Mouse (Mus musculus): ENCODE results near the gene Trmt2a. TPM values are rescaled to one million over a fixed set of nuclear protein-coding genes. Genes with fewer than 3 reads are reported as not detected.
A peak's percentile ranks its signal among the peaks of the same experiment; 100 is the strongest.

Trmt2a gene
- polyA plus RNA-seq, 1 experiment from 2014 or later = 46.7 TPM

DNA sequence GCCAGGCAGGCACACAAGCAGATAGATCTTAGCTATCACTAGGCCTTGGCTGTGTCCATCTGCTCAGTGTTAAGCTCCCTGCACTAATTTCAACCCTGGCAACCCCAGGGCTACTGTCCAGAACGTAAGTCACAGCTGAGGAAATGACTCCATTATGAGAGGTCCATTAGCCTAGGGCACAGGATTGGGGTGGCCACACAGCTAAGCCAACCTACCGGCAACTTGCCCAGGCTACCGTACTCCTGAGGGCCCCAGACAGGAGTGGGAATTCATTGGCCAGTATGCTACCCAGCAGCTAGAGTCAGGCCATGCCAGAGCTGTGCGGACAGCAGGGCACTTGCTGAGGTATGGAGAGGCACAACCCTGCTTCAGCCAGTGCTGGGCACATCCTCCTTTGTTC lies 19.6 kb upstream of the Trmt2a start:
- Histone ChIP-seq H3K27me3 (ENCODE audit: control insufficient read depth, insufficient read depth, low read depth, low read length) (peaks cover under 1% of the 10 kb centered on the region), H3K4me1 (ENCODE audit: control insufficient read depth, low read depth, low read length) (peaks cover 6% of the 10 kb centered on the region), H3K4me2 (ENCODE audit: low read depth, low read length) (no peak overlapping the region), H3K9me3 (replicated peaks; ENCODE audit: control insufficient read depth, low read length) (no peaks in the 10 kb centered on the region), H3K27ac (ENCODE audit: low read length) (no peak overlapping the region), H3K4me3 (ENCODE audit: low read depth, low read length) (no peak overlapping the region), H3K36me3 (ENCODE audit: control insufficient read depth, insufficient read depth) (no peaks in the 10 kb centered on the region), H3K9ac (ENCODE audit: low read depth, low read length) (no peak overlapping the region)
- no peak for ATAC-seq (ENCODE audit: low read depth)
- 77% methylated on average over 4 of the region's 4 CpGs for WGBS (ENCODE audit: insufficient replicate concordance)

DNA sequence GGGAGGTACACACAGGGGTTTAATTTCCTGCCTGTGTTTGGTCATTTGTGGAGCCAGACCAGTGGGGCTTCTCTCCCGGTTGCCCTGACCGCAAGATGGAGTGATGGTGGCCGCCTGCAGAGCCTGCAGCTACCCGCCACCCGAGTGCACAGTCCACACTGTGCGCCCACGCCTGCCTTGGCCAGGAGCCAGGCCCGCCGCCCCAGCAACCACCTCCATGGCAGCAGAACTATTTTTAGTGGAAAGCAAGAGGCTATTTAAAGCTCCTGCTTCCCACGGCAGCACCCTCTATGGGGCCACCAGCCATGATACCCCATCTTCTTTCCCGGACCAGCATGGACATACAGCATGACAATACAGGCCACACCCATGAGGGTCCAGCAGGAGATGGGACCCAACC lies 18.9 kb upstream of the Trmt2a start:
- peak; percentile 55 for ATAC-seq (ENCODE audit: low read depth)
- Histone ChIP-seq H3K27ac (ENCODE audit: low read length) (no peak overlapping the region), H3K4me3 (ENCODE audit: low read depth, low read length) (no peak overlapping the region), H3K4me1 (ENCODE audit: control insufficient read depth, low read depth, low read length) (peaks cover 6% of the 10 kb centered on the region), H3K9ac (ENCODE audit: low read depth, low read length) (no peak overlapping the region), H3K4me2 (ENCODE audit: low read depth, low read length) (no peak overlapping the region), H3K27me3 (ENCODE audit: control insufficient read depth, insufficient read depth, low read depth, low read length) (peaks cover 8% of the 10 kb centered on the region), H3K36me3 (ENCODE audit: control insufficient read depth, insufficient read depth) (no peaks in the 10 kb centered on the region), H3K9me3 (replicated peaks; ENCODE audit: control insufficient read depth, low read length) (no peaks in the 10 kb centered on the region)
- 50% methylated on average over 11 of the region's 11 CpGs for WGBS (ENCODE audit: insufficient replicate concordance)

DNA sequence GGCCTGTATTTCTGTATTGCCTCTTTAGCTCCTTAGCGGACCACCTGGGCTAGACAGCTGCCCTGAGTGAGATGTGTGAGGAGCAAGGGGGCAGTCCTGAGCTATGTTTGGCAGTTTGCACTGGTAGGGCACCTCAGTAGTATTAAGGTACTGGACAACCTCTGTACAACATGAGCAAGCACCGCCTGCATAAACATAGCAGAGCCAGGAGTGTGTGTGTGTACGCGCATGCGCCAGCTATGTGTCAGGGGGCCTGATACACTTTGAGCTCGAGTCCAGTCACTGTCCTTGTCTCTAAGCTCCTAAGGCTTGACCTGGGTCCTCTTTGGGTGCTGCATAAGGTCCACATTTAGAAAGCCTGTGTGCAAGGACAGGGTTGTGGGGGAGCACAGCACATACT lies 17.9 kb upstream of the Trmt2a start:
- H3K4me2 ChIP-seq (ENCODE audit: low read depth, low read length) = no peak overlapping the region
- 74% methylated on average over 6 of the region's 6 CpGs for WGBS (ENCODE audit: insufficient replicate concordance)
- no peaks in the 10 kb centered on the region for H3K9me3 ChIP-seq (replicated peaks; ENCODE audit: control insufficient read depth, low read length)
- no peak for ATAC-seq (ENCODE audit: low read depth)
- H3K27me3 ChIP-seq (ENCODE audit: control insufficient read depth, insufficient read depth, low read depth, low read length) = peaks cover 18% of the 10 kb centered on the region
- H3K9ac ChIP-seq (ENCODE audit: low read depth, low read length) = no peak overlapping the region
- peaks cover 8% of the 10 kb centered on the region for H3K4me1 ChIP-seq (ENCODE audit: control insufficient read depth, low read depth, low read length)
- H3K27ac ChIP-seq (ENCODE audit: low read length) = no peak overlapping the region
- no peak overlapping the region for H3K4me3 ChIP-seq (ENCODE audit: low read depth, low read length)
- no peaks in the 10 kb centered on the region for H3K36me3 ChIP-seq (ENCODE audit: control insufficient read depth, insufficient read depth)

DNA sequence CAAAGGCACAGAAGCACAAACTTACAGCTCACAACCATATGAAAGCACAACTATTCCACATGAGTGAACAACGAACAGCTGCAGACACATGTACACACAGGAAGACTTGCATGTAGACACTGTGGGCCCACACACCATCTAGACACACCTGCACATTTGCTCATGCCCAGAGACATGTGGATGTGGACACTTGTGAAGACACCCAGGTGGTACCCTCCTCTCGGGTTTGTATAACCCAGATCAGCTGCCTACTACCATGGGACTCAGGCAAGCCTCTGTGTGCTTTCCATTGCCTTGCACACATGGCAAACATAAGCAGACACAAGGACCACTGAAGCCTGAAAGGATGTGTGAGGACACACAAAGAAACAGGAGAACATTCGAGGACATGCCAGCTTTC lies 17.4 kb upstream of the Trmt2a start:
- Histone ChIP-seq H3K9ac (ENCODE audit: low read depth, low read length) (no peak overlapping the region), H3K27ac (ENCODE audit: low read length) (no peak overlapping the region), H3K9me3 (replicated peaks; ENCODE audit: control insufficient read depth, low read length) (no peaks in the 10 kb centered on the region), H3K4me3 (ENCODE audit: low read depth, low read length) (no peak overlapping the region), H3K27me3 (ENCODE audit: control insufficient read depth, insufficient read depth, low read depth, low read length) (peaks cover 23% of the 10 kb centered on the region), H3K36me3 (ENCODE audit: control insufficient read depth, insufficient read depth) (no peaks in the 10 kb centered on the region), H3K4me1 (ENCODE audit: control insufficient read depth, low read depth, low read length) (peaks cover 10% of the 10 kb centered on the region), H3K4me2 (ENCODE audit: low read depth, low read length) (no peak overlapping the region)
- WGBS (ENCODE audit: insufficient replicate concordance) = 54% methylated on average over 3 of the region's 3 CpGs
- ATAC-seq (ENCODE audit: low read depth) = no peak

DNA sequence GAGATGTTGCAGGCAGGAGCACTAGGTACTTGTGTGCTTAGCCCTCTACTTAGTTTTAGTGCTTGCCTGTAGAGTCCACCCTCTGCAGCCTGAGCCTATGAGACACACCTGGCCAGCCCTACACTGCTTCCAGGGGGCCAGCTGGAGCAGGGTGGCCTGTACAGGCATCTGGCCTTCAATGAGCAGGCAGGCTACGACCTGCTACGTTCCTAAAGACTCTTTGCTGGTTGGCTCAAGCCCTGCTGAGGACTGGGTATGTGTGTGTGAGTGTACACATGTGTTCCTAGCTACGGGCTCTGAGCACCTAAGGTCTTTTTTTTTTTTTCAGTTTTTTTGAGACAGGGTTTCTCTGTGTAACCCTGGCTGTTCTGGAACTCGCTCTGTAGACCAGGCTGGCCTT lies 17.0 kb upstream of the Trmt2a start:
- no peak overlapping the region for H3K9ac ChIP-seq (ENCODE audit: low read depth, low read length)
- no peaks in the 10 kb centered on the region for H3K36me3 ChIP-seq (ENCODE audit: control insufficient read depth, insufficient read depth)
- H3K4me1 ChIP-seq (ENCODE audit: control insufficient read depth, low read depth, low read length) = peaks cover 10% of the 10 kb centered on the region
- H3K4me2 ChIP-seq (ENCODE audit: low read depth, low read length) = no peak overlapping the region
- 73% methylated on average over 4 of the region's 4 CpGs for WGBS (ENCODE audit: insufficient replicate concordance)
- peaks cover 25% of the 10 kb centered on the region for H3K27me3 ChIP-seq (ENCODE audit: control insufficient read depth, insufficient read depth, low read depth, low read length)
- no peak for ATAC-seq (ENCODE audit: low read depth)
- no peak overlapping the region for H3K27ac ChIP-seq (ENCODE audit: low read length)
- no peaks in the 10 kb centered on the region for H3K9me3 ChIP-seq (replicated peaks; ENCODE audit: control insufficient read depth, low read length)
- no peak overlapping the region for H3K4me3 ChIP-seq (ENCODE audit: low read depth, low read length)

DNA sequence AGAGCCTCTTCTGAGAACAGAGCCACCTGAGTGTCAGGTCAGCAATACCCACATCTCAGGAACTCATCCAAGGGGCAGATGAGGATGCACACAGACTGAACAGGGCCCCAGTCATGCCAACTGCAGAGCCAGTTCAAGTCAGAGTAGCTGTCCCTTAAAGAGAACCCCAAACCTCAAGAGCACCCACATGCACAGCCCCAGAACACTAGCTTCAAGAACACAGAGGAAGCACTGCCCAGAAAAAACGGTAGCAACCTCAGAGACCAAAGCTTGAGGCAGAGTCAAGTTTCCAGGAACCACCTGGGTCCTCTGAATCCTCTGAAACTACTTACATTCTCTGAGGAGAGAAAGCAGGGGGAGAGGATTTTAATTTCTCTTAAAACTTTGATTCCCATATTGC lies 15.0 kb upstream of the Trmt2a start:
- H3K27ac ChIP-seq (ENCODE audit: low read length) = no peak overlapping the region
- peaks cover 4% of the 10 kb centered on the region; the same call in 1 of the 2 replicates for H3K36me3 ChIP-seq (ENCODE audit: control insufficient read depth, insufficient read depth)
- peaks cover 7% of the 10 kb centered on the region for H3K4me1 ChIP-seq (ENCODE audit: control insufficient read depth, low read depth, low read length)
- WGBS (ENCODE audit: insufficient replicate concordance) = 19% methylated on average over 1 of the region's 1 CpGs
- no peak overlapping the region for H3K9ac ChIP-seq (ENCODE audit: low read depth, low read length)
- no peaks in the 10 kb centered on the region for H3K9me3 ChIP-seq (replicated peaks; ENCODE audit: control insufficient read depth, low read length)
- ATAC-seq (ENCODE audit: low read depth) = no peak
- no peak overlapping the region for H3K4me3 ChIP-seq (ENCODE audit: low read depth, low read length)
- peaks cover 25% of the 10 kb centered on the region for H3K27me3 ChIP-seq (ENCODE audit: control insufficient read depth, insufficient read depth, low read depth, low read length)
- no peak overlapping the region for H3K4me2 ChIP-seq (ENCODE audit: low read depth, low read length)

DNA sequence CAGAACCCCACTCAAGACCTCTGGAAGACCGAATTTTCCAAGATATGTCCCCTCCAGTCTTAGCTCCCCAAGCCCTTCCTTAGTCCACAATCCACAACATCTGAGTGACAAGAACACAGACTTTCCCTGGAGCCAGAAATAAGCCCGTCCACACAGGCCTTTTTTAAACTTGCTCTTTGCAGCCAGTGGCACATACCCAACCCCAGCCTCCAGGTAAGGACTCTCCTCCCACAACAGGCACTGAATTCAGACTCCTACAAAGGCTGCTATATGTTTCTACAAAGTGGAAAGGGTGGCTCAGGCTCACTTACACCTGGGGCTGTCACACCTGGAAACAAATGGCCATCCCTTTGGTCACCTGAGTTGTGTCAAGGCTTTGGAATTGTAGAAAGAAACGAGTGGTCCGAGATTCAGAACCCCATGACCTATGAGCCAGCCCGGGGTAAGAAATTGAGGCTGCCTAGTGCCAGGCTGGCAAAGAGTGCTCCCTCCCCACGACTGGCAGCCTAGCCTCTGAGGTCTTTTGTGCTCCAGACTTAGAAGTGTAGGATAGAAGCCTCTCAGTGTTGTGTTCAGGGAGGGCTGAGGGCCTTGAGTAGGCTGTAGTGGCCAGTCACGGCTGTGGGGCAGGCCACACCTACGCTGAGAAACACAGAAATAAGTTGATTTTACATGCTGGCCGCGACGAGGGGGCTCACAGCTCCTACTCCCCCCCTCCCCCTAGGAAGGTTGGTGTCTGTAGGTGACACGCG lies 14.4 kb upstream of the Trmt2a start:
- Histone ChIP-seq H3K36me3 (ENCODE audit: control insufficient read depth, insufficient read depth) (peaks cover 7% of the 10 kb centered on the region; the same call in 1 of the 2 replicates), H3K4me1 (ENCODE audit: control insufficient read depth, low read depth, low read length) (peaks cover 7% of the 10 kb centered on the region), H3K9ac (ENCODE audit: low read depth, low read length) (peak overlapping the region; percentile 58), H3K4me2 (ENCODE audit: low read depth, low read length) (peak overlapping the region; percentile 70), H3K9me3 (replicated peaks; ENCODE audit: control insufficient read depth, low read length) (no peaks in the 10 kb centered on the region), H3K4me3 (ENCODE audit: low read depth, low read length) (peak overlapping the region; percentile 68), H3K27me3 (ENCODE audit: control insufficient read depth, insufficient read depth, low read depth, low read length) (peaks cover 25% of the 10 kb centered on the region), H3K27ac (ENCODE audit: low read length) (no peak overlapping the region)
- 0 out of 2 replicates have a peak, but pooled peaks have one; percentile 4 for ATAC-seq (ENCODE audit: low read depth)
- WGBS (ENCODE audit: insufficient replicate concordance) = 21% methylated on average over 13 of the region's 13 CpGs

DNA sequence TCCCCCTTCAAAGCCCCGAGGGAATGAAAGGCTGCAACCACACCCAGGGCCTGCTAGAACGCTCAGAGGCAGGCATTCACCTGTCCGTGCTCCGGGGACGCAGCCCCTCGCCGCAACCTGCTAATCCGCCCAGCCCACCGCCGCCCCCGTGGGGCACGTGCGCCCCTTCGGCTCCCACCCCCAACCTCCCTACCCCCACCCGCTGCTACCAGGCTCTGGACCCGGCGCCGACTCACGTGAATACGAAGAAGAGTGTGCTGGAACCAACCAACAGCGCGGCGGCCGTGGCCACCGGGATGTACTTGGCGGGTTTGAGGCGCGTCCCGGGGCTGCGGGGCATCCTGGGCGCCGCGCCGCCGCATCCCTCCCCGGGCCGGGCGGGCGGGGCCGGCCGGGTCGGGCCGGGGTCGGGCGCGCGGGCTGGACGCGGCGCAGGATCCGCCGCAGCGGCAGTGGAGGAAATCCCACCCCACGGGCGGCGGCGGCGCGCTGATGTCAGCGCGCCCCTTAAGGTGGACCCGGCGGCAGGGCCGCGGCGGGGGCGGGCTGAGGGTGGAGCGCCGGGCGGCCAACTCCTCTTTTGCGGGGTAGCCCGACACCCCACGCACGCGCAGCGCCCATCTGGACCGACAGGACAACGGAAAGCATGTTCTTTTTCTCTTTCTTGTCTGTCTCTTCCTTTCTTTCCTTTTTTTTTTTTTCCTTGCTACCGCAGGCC lies 13.6 kb upstream of the Trmt2a start, which contains the start of gene Zdhhc8:
Gene Zdhhc8 (minus strand): TSS at position 466 of the 718 bp plus-strand sequence.
- Histone ChIP-seq H3K4me1 (ENCODE audit: control insufficient read depth, low read depth, low read length) (peaks cover 7% of the 10 kb centered on the region), H3K9me3 (replicated peaks; ENCODE audit: control insufficient read depth, low read length) (no peaks in the 10 kb centered on the region), H3K4me3 (ENCODE audit: low read depth, low read length) (peak within 1 kb of the TSS; percentile 68), H3K4me2 (ENCODE audit: low read depth, low read length) (peak within 1 kb of the TSS; percentile 70), H3K9ac (ENCODE audit: low read depth, low read length) (peak within 1 kb of the TSS; percentile 58), H3K27ac (ENCODE audit: low read length) (0 out of 2 replicates have a peak within 1 kb of the TSS, but pooled peaks have one; percentile 45), H3K27me3 (ENCODE audit: control insufficient read depth, insufficient read depth, low read depth, low read length) (peaks cover 25% of the 10 kb centered on the region), H3K36me3 (ENCODE audit: control insufficient read depth, insufficient read depth) (peaks cover 12% of the 10 kb centered on the region; the same call in 1 of the 2 replicates)
- whole genome bisulfite sequencing (ENCODE audit: insufficient replicate concordance) = under 1% methylated on average over 73 of the region's 79 CpGs
- ATAC-seq (ENCODE audit: low read depth) = peak; percentile 67

Measured in liver, embryonic 16.5 days (tissue).